10 mouse cellular contexts compared by ENCODE assay signal in the genomic region with DNA sequence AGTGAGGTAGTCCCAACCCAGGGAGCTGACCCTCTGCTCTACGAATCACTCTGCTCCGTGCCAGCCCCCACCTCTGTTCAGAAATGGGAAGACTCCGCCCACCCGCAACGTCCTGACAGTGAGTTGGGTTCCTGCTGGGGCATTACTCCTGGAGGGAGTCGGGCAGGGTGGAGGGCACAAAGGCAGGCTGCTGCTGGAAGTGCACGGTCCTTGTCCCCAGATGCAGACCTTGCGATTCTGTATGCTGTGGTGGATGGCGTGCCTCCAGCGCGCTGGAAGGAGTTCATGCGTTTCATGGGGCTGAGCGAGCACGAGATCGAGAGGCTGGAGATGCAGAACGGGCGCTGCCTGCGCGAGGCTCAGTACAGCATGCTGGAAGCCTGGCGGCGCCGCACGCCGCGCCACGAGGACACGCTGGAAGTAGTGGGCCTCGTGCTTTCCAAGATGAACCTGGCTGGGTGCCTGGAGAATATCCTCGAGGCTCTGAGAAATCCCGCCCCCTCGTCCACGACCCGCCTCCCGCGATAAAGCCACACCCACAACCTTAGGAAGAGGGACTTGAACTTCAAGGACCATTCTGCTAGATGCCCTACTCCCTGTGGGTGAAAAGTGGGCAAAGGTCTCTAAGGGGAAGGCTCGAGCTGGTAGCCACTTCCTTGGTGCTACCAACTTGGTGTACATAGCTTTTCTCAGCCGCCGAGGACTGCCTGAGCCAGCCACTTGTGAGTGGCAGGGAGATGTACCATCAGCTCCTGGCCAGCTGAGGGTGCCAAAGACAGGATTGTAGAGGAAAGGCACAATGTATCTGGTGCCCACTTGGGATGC. TPM values are rescaled to one million over a fixed set of nuclear protein-coding genes. Genes with fewer than 3 reads are reported as not detected.
DNase-seq lines count a peak whose midpoint lies in the region; ATAC-seq and TF ChIP-seq lines count a peak whose summit lies in the region.
"Had no signal": no experiment of that assay in that cellular context is flagged by ENCODE, and none has a peak within 500 bp of the region (broad histone marks: within the 10 kb centered on the region; RNA-seq: fewer than 3 reads in every experiment).

No protein-coding gene starts in this region.

- H3K9me3 ChIP-seq in heart, embryonic 12.5 days (replicated peaks) = peaks cover 5% of the 10 kb centered on the region
- no peaks in the 10 kb centered on the region for H3K9me3 ChIP-seq in midbrain, embryonic 16.5 days (replicated peaks; ENCODE audit: control insufficient read depth, low read length, poor library complexity, severe bottlenecking)
- H3K9me3 ChIP-seq: limb, embryonic 15.5 days had no signal

- no peak overlapping the region for H3K27ac ChIP-seq in cerebellum, adult 2 months (ENCODE audit: insufficient read depth, low read length)
- no peak overlapping the region for H3K27ac ChIP-seq in thymus, adult 2 months (ENCODE audit: control insufficient read depth, insufficient read depth, low read length)
- H3K27ac ChIP-seq in heart, embryonic 12.5 days (ENCODE audit: poor library complexity, severe bottlenecking) = no peak overlapping the region
- no peak overlapping the region for H3K27ac ChIP-seq in midbrain, embryonic 16.5 days (ENCODE audit: low read length)
- H3K27ac ChIP-seq: limb, embryonic 15.5 days had no signal

- H3K9ac ChIP-seq in heart, embryonic 12.5 days = 0 out of 2 replicates have a peak overlapping the region, but pooled peaks have one; percentile 4
- peak overlapping the region; percentile 43 for H3K9ac ChIP-seq in midbrain, embryonic 16.5 days (ENCODE audit: low read depth, low read length)
- H3K9ac ChIP-seq: limb, embryonic 15.5 days had no signal

- 5% methylated on average over 38 of the region's 38 CpGs for WGBS in cerebellum, adult 2 months
- 91% methylated on average over 38 of the region's 38 CpGs for WGBS in thymus, adult 2 months
- 39% methylated on average over 38 of the region's 38 CpGs for WGBS in heart, embryonic 12.5 days
- 12% methylated on average over 38 of the region's 38 CpGs for WGBS in midbrain, embryonic 16.5 days

- TF ChIP-seq POLR2A in cerebellum, adult 2 months (IDR thresholded peaks at IDR 0.05; ENCODE audit: borderline replicate concordance, insufficient read depth, low read length) = no peak
- TF ChIP-seq POLR2A in thymus, adult 2 months (IDR thresholded peaks at IDR 0.05; ENCODE audit: control insufficient read depth, extremely low read depth, insufficient read depth, low read length, poor library complexity) = no peak

- ATAC-seq in heart, embryonic 12.5 days (ENCODE audit: insufficient number of reproducible peaks, low FRiP score) = no peak
- peak; percentile 72 for ATAC-seq in midbrain, embryonic 16.5 days

- no peak overlapping the region for H3K4me3 ChIP-seq in cerebellum, adult 2 months (replicated peaks; ENCODE audit: insufficient read depth, low read depth, low read length)
- H3K4me3 ChIP-seq in thymus, adult 2 months (ENCODE audit: control insufficient read depth, insufficient read depth, low read length) = no peak overlapping the region
- no peak overlapping the region for H3K4me3 ChIP-seq in heart, embryonic 12.5 days
- H3K4me3 ChIP-seq in midbrain, embryonic 16.5 days (ENCODE audit: low read depth, low read length) = peak overlapping the region; percentile 31
- H3K4me3 ChIP-seq: erythroblast, embryonic 14.5 days; limb, embryonic 15.5 days had no signal

- TF ChIP-seq CTCF in cerebellum, adult 2 months (IDR thresholded peaks at IDR 0.05; ENCODE audit: borderline replicate concordance, insufficient read depth, low read depth, low read length) = no peak
- TF ChIP-seq CTCF in thymus, adult 2 months (IDR thresholded peaks at IDR 0.05; ENCODE audit: borderline replicate concordance, control insufficient read depth, extremely low read depth, insufficient read depth, low read length, poor library complexity) = no peak

- H3K4me1 ChIP-seq in cerebellum, adult 2 months (ENCODE audit: control insufficient read depth, insufficient read depth, low read length) = no peaks in the 10 kb centered on the region
- H3K4me1 ChIP-seq in thymus, adult 2 months (replicated peaks; ENCODE audit: control insufficient read depth, insufficient read depth, low read length) = peaks cover 16% of the 10 kb centered on the region
- H3K4me1 ChIP-seq in heart, embryonic 12.5 days (replicated peaks) = peaks cover 32% of the 10 kb centered on the region
- peaks cover 9% of the 10 kb centered on the region for H3K4me1 ChIP-seq in midbrain, embryonic 16.5 days (ENCODE audit: control insufficient read depth, insufficient read depth, low read length)

- DNase-seq in cerebellum, adult 9-11 months = peak; percentile 11
- no peak for DNase-seq in cerebellum, adult 2 months
- peak; percentile 54 for DNase-seq in thymus, postnatal 4 days
- DNase-seq in thymus, adult 2 months = no peak
- DNase-seq in kidney, postnatal 36 days = peak; percentile 69 to 81
- DNase-seq in ovary, postnatal 14 days (ENCODE audit: low spot score) = no peak

- peaks cover 57% of the 10 kb centered on the region for H3K36me3 ChIP-seq in thymus, adult 2 months (ENCODE audit: control insufficient read depth, insufficient read depth, low read length)
- peaks cover 55% of the 10 kb centered on the region for H3K36me3 ChIP-seq in heart, embryonic 12.5 days
- H3K36me3 ChIP-seq in midbrain, embryonic 16.5 days (ENCODE audit: control insufficient read depth, insufficient read depth, low read length) = no peaks in the 10 kb centered on the region

- H3K4me2 ChIP-seq in heart, embryonic 12.5 days = no peak overlapping the region
- H3K4me2 ChIP-seq in midbrain, embryonic 16.5 days (ENCODE audit: low read length) = peak overlapping the region; percentile 58
- H3K4me2 ChIP-seq: limb, embryonic 15.5 days had no signal

- peaks cover 2% of the 10 kb centered on the region; the same call in 1 of the 2 replicates for H3K27me3 ChIP-seq in cerebellum, adult 2 months (ENCODE audit: control insufficient read depth, insufficient read depth, low read length)
- no peaks in the 10 kb centered on the region for H3K27me3 ChIP-seq in thymus, adult 2 months (ENCODE audit: control insufficient read depth, insufficient read depth, low read length)
- peaks cover 61% of the 10 kb centered on the region for H3K27me3 ChIP-seq in heart, embryonic 12.5 days (replicated peaks)
- H3K27me3 ChIP-seq in midbrain, embryonic 16.5 days (ENCODE audit: control insufficient read depth, insufficient read depth, low read depth, low read length) = peaks cover 19% of the 10 kb centered on the region

RNA-seq across cellular contexts. Expression of gene Tnfrsf1a, which starts 12.5 kb away (rescaled TPM):
- polyA plus RNA-seq in cerebellum, adult 2 months (2012; rRNA removed) = 11.4 and 11.8 TPM in 2 replicates
- polyA plus RNA-seq in thymus, adult 2 months (2012; rRNA removed) = 140 and 149 TPM in 2 replicates
- polyA plus RNA-seq in heart, embryonic 12.5 days (2016; fragmentation: Nextera tagmentation; extraction: Ambion mirVana) = 37.2 and 37.9 TPM in 2 replicates
- 11.0 and 11.2 TPM in 2 replicates for polyA plus RNA-seq in midbrain, embryonic 16.5 days (2015; fragmentation: Nextera tagmentation; extraction: Ambion mirVana)

RNA-seq across cellular contexts. Expression of gene Plekhg6, which starts 18.9 kb away (rescaled TPM):
- polyA plus RNA-seq in cerebellum, adult 2 months (2012; rRNA removed) = 0.06 and 0.10 TPM in 2 replicates
- 2.4 and 2.5 TPM in 2 replicates for polyA plus RNA-seq in thymus, adult 2 months (2012; rRNA removed)
- not detected in 2 replicates for polyA plus RNA-seq in heart, embryonic 12.5 days (2016; fragmentation: Nextera tagmentation; extraction: Ambion mirVana)
- polyA plus RNA-seq in midbrain, embryonic 16.5 days (2015; fragmentation: Nextera tagmentation; extraction: Ambion mirVana) = 0.20 and 0.44 TPM in 2 replicates
- polyA plus RNA-seq: erythroblast, embryonic 14.5 days had no signal

RNA-seq across cellular contexts. Expression of gene Scnn1a, which starts 41.2 kb away (rescaled TPM):
- polyA plus RNA-seq in cerebellum, adult 2 months (2012; rRNA removed) = 0.67 and 0.74 TPM in 2 replicates
- 32.8 and 35.8 TPM in 2 replicates for polyA plus RNA-seq in thymus, adult 2 months (2012; rRNA removed)
- 0.70 and 0.80 TPM in 2 replicates for polyA plus RNA-seq in heart, embryonic 12.5 days (2016; fragmentation: Nextera tagmentation; extraction: Ambion mirVana)
- 0.67 and 1.1 TPM in 2 replicates for polyA plus RNA-seq in midbrain, embryonic 16.5 days (2015; fragmentation: Nextera tagmentation; extraction: Ambion mirVana)

RNA-seq across cellular contexts. Expression of gene Ltbr, which starts 48.0 kb away (rescaled TPM):
- 12.1 and 12.5 TPM in 2 replicates for polyA plus RNA-seq in cerebellum, adult 2 months (2012; rRNA removed)
- 29.3 and 30.6 TPM in 2 replicates for polyA plus RNA-seq in thymus, adult 2 months (2012; rRNA removed)
- polyA plus RNA-seq in heart, embryonic 12.5 days (2016; fragmentation: Nextera tagmentation; extraction: Ambion mirVana) = 40.9 and 41.2 TPM in 2 replicates
- polyA plus RNA-seq in midbrain, embryonic 16.5 days (2015; fragmentation: Nextera tagmentation; extraction: Ambion mirVana) = 12.8 and 16.0 TPM in 2 replicates

Comparison
In these comparisons a context has a peak if more than half of its experiments do, and no peak if none do; other contexts are left out.
1. DNase-seq: peak in cerebellum, adult 9-11 months (single experiment), thymus, postnatal 4 days (single experiment) and kidney, postnatal 36 days (2 of 2); none in cerebellum, adult 2 months (0 of 2), thymus, adult 2 months (single experiment) and ovary, postnatal 14 days (single experiment).
2. RNA of gene Scnn1a, which starts 41.2 kb away (polyA plus RNA-seq): 32.8 to 35.8 TPM in thymus, adult 2 months; 0.67 to 1.1 TPM in midbrain, embryonic 16.5 days, 0.67 to 0.74 TPM in cerebellum, adult 2 months and 0.70 to 0.80 TPM in heart, embryonic 12.5 days; every median in the first group is over 10 times any median in the second.